Mouse (Mus musculus) gastrocnemius, postnatal 25 days (tissue): ENCODE measurements around the gene Pnrc2. TPM values are rescaled to one million over a fixed set of nuclear protein-coding genes. Genes with fewer than 3 reads are reported as not detected.

Experiments
- DNase-seq: peaks from one replicate; pipeline ENCODE4 v3.0.0; 2022
- total RNA-seq, 2 experiments: library from RNA; stranded (reverse); gene quantifications; 1 replicate in 1 of 2; 2 replicates in 1 of 2; pipeline ENCODE4 v1.2.3; 2021

Gene Pnrc2
- total RNA-seq, 2 experiments from 2014 or later, result 25.7 to 36.4 TPM

- no peak for DNase-seq
Observed at GRCm38 (mm10) chr4:135823298-135823697, 50.4 kb downstream of the Pnrc2 start.

GRCm38 (mm10) chr4:135821772-135822171 lies 51.9 kb downstream of the Pnrc2 start:
- no peak for DNase-seq

Other genes starting within 250 kb of the Pnrc2 start
- gene Ifnlr1, start 187.6 kb downstream of the Pnrc2 start, total RNA-seq, result under 1 TPM; 0.13 to 0.23 TPM
- gene Il22ra1, start 145.7 kb downstream of the Pnrc2 start, total RNA-seq, result under 1 TPM in 1 of 2 experiments, not detected in 1; 0.11 TPM
- 10 to 100 TPM; 58.1 to 76.7 TPM for gene Myom3, start 114.1 kb downstream of the Pnrc2 start, total RNA-seq
- 10 to 100 TPM; 22.6 to 25.2 TPM for gene Srsf10, start 18.1 kb downstream of the Pnrc2 start, total RNA-seq
- under 1 TPM; 0.08 to 0.10 TPM for gene Cnr2, start 21.5 kb upstream of the Pnrc2 start, total RNA-seq
- gene Fuca1, start 46.9 kb upstream of the Pnrc2 start, total RNA-seq, result 10 to 100 TPM; 18.9 to 21.7 TPM
- 10 to 100 TPM; 41.5 to 42.3 TPM for gene Hmgcl, start 72.6 kb upstream of the Pnrc2 start, total RNA-seq
- gene Gale, start 89.9 kb upstream of the Pnrc2 start, total RNA-seq, result 1 to 10 TPM in 1 of 2 experiments, under 1 TPM in 1; 0.72 to 1.5 TPM
- gene Lypla2, start 98.8 kb upstream of the Pnrc2 start, total RNA-seq, result 10 to 100 TPM; 25.3 to 30.7 TPM
- 10 to 100 TPM; 22.0 to 22.6 TPM for gene Pithd1, start 113.4 kb upstream of the Pnrc2 start, total RNA-seq
- 10 to 100 TPM; 45.3 to 50.6 TPM for gene Eloa, start 147.9 kb upstream of the Pnrc2 start, total RNA-seq
- gene Rpl11, start 179.6 kb upstream of the Pnrc2 start, total RNA-seq, result 100 to 1,000 TPM; 209 to 218 TPM